Mouse (Mus musculus): ENCODE measurements around the gene Fcgr3.

Gene Fcgr3

DNA sequence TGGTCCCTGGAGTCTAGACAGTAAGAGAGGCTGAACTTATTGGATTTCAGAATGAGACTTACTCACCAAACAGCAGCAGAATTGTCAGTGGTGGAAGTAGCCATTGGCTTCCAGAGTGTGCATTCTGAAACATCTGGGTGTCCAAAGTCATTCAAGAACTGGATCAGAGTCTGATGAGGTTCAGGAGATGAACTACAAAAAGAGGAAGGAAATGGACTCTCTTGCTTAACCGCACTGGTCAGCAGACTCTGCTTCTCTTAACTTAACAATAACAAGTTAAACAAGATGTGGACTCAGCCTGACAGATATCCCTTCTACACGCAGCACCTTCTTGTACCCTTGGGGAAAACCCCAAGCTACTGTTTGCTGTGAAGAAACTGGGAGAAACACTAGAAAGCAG, 5.5 kb downstream of the Fcgr3 start:
- in situ Hi-C loops (cut with MboI; ENCODE audit: unreplicated experiment in 2 of 2), result no loop called here

DNA sequence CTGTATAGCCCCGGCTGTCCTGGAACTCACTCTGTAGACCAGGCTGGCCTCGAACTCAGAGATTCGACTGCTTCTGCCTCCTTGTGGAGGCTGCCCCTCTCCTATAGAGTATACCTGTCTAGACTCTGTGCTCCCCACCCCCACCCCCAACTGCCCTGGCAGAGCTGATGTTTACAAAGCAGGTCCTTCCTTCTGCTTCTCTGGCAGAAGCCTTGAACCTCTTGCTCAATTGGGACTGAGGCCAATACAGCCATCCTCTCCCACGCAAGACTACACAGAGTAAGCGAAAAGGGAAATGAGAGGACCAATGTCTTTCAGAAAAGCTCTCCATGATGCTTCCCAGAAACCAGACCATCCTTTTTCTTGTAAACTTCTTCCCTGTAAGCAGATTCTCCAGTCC, 7.5 kb downstream of the Fcgr3 start:
- in situ Hi-C loops (cut with MboI; ENCODE audit: unreplicated experiment in 2 of 2), result no loop called here

DNA sequence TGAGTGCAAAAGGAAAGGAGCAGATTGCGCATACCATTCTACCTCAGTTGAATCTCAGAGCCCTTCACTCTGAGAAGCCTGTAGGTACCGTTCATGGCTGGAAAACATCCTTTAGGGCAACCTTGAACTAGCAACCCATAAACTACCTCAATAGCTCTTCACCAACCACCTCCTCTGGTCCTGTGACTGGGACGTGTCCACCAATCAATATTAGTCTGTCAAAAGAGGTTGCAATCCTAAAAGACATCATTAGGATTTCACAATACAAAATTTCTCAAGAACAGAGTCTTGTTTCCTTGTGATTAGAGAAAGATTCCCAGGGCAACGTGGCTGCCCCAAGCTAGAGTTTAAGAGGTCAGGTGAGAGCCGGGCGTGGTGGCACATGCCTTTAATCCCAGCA, 11.4 kb downstream of the Fcgr3 start:
- in situ Hi-C loops (cut with MboI; ENCODE audit: unreplicated experiment in 2 of 2), result no loop called here

DNA sequence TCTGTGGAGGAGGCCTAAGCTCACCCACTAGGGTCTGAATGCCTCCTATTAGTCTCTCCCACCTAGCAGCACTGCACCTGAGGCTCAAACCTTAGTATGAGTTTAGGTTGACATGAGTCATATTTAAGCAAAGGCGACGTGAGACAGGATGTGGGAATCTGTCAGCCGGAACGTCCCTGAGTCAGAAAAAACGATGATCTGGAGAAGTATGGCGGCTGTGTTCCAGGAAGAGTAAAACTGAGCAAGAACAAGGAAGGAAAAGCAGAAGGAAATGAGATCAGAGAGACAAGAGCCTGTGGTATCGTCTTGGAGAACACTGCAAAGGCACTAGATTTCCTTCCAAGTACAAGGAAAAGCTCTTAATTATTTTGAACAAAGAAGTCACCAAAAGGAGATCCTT, 14.0 kb downstream of the Fcgr3 start:
- in situ Hi-C loops (cut with MboI; ENCODE audit: unreplicated experiment in 2 of 2), result no loop called here

DNA sequence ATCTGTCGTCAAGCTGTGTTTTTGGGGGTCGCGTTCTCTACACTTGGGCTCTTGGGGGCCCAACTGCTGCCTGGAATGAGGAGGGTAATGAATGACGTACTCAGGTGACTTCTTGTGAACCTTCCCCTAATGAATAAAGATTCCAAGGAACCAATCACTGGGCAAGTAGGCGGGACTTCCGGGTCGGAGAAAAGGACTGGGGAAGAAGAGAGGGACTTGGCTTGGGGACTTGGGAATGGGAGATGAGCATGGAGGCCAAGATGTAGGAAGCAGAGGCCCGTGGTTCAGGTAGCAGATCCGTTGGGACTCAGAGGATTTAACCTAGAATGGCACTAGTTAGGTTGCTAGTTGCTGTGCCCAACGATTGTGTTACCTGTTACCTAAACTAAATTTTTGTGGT, 15.5 kb downstream of the Fcgr3 start:
- in situ Hi-C loops (cut with MboI; ENCODE audit: unreplicated experiment in 2 of 2), result no loop called here

DNA sequence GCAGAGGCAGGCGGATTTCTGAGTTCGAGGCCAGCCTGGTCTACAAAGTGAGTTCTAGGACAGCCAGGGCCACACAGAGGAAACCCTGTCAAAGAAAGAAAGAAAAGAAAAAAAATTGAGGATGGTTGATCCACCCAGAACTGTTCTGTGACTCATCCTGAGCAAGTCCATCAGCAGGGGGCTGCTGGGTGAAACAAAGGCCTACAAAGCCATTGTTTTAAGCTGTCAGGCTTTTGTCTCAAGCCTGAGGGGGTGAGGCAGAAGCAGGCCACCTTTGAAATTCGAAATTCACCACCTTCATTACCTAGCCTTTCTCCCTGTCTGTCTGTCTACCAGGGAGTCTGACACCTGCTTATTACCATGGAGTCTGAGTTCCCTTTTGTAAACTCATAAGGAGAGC, 18.2 kb downstream of the Fcgr3 start:
- in situ Hi-C loops (cut with MboI; ENCODE audit: unreplicated experiment in 2 of 2), result no loop called here

DNA sequence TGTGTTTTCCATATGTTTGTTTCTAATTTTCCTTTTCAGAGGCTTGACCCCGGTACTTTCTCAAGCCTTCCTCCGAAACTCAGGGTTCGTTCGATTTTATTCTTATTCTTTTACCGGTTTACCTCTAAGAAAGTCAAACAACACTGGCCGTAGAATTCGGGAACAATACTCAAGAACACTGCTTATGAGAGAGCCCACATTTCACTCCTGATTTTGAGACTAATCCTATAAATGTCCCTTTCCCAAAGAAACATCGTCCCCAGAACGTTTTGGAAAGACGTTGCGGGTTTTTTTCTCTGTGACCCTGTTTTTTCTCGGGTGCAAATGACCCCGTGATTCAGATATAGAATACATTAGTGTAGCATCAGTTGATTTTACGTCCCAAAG, 19.7 kb downstream of the Fcgr3 start:
- in situ Hi-C loops (cut with MboI; ENCODE audit: unreplicated experiment in 2 of 2), result no loop called here

DNA sequence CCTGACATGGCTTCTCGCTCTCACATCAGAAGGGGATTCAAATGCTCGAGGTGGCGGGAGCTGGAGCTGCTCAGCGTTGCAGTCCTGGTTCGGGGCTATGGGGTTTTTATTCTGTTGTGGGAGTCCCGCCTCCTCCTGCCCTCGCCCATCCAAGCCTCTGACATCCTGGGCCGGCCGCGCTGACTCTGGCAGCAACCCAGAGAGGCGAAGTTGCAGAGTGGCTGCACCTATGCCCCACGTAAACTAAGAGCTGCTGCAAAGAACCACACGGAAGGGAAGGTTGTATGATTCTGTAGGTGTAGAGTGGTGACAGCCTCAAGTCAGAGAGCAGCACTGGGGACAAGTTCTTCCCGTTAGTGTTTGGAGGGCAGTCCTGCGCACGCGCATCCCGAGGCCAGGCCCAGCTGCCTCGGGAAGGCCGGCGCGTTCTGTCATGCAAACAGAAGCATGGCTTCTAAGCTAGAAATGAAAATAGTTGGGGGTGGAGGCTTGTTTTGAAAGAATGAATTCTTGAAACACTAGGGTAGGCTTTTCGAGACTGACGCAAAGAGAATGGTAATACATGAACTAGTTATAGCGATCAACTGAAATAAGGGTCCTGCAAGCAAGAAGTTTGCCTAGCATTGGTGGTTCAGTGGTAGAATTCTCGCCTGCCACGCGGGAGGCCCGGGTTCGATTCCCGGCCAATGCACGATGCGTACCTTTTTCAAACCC, 20.2 kb downstream of the Fcgr3 start:
- in situ Hi-C loops (cut with MboI; ENCODE audit: unreplicated experiment in 2 of 2), result loop anchor here (5.0 kb wide), 1 partner anchor 58 kb away; no protein-coding TSS in a partner anchor

DNA sequence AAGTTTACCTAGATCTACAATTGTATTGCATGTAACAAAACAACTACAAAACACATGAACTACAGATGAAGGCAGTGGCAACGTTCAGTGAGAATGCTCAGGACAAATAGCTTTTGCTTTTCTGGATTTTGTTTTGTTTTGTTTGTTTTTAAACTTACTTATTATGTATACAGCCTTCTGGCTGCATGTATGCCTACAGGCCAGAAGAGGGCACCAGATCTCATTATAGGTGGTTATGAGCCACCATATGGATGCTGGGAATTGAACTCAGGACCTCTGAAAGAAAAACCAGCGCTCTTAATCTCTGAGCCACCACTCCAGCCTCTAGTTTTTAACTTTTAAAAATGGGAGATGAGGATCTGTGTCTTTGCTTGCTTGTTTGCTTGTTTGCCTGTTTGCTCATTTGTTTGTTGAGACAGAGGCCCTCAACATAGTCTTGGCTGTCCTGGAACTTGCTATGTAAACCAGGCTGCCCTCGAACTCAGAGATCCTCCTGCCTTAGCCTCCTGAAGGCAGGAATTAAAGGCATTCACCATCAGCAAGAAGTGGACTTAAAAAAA, 21.1 kb downstream of the Fcgr3 start:
- in situ Hi-C loops (cut with MboI; ENCODE audit: unreplicated experiment in 2 of 2), result loop anchor here (5.0 kb wide), 1 partner anchor 59 kb away; no protein-coding TSS in a partner anchor

DNA sequence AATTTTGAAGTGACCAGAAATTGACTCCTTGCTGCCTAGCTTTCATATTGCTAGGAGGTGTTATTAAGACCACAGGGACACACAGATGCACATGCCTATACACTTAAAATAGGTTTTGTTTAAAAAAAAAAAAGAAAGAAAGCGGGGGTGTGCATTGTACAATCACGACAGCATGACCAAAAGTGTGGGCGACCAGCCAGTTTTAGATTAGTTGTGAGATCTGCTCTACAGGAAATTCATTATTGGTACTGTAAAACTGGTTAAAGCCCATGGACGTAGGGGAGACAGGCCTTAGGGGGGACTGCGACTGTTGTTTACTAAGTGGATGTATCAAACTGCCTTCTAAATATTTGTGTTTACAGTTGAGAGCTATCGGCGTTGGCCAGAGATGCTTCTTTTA, 24.9 kb downstream of the Fcgr3 start:
- in situ Hi-C loops (cut with MboI; ENCODE audit: unreplicated experiment in 2 of 2), result loop anchor here (5.0 kb wide), 2 partner anchors 43 to 62 kb away; no protein-coding TSS in a partner anchor

DNA sequence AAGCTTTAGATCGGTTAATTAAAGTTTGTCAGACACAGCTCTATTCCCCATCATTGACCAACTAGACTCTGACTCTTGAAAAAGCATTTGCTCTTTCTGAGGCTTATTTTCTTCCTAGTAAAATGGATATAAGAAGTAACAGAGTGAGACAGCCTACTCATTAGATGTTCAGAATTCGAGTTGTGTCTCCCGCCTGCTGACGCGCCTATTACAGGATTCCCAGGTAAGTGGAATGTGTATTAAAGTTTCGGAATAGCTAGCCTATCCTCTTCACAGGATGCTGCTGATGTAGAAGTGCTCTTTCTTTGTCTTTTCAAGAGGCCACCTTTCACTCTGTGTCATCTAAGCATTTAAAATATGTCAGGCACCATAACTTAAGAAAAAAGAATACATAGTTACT, 25.6 kb downstream of the Fcgr3 start:
- in situ Hi-C loops (cut with MboI; ENCODE audit: unreplicated experiment in 2 of 2), result loop anchor here in 1 of 2 experiments (5.0 kb wide), 1 partner anchor 42 kb away; no protein-coding TSS in a partner anchor

DNA sequence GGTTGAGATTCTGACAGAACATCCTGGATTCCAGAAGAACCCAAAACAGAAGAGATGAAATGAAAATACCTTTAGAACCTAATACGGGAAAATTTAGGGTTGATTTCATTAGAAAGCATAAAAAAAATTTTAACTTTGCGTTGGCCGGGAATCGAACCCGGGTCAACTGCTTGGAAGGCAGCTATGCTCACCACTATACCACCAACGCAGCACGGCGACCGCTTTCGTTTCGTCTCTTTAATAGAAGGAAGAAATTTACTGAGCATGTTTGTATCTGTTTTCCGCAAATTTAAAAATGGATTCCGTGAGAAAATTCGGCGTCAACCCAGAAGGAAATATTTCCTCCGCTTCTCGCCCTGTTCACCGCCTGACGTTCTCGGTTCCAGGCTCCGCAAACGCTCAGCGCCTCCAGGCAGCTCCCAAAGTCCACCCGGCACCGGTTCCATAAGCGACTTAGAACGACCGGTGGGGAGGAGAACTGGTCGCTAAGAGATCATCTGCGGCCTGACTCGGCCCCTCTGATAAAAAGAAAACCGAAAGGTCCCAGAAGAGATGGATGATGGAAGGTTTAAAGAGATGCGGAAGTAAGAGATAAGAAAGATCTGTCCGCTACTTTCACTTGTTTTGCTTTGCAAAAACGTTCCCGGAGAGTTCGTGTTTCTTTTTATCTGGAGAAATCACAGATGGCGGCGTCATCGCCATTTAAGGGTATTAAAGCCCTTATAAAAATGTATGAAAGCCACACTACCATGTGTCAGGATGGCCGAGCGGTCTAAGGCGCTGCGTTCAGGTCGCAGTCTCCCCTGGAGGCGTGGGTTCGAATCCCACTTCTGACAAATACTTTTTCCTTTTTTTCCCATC, 26.6 kb downstream of the Fcgr3 start:
- in situ Hi-C loops (cut with MboI; ENCODE audit: unreplicated experiment in 2 of 2), result loop anchor here in 1 of 2 experiments (5.0 kb wide), 1 partner anchor 41 kb away; no protein-coding TSS in a partner anchor

DNA sequence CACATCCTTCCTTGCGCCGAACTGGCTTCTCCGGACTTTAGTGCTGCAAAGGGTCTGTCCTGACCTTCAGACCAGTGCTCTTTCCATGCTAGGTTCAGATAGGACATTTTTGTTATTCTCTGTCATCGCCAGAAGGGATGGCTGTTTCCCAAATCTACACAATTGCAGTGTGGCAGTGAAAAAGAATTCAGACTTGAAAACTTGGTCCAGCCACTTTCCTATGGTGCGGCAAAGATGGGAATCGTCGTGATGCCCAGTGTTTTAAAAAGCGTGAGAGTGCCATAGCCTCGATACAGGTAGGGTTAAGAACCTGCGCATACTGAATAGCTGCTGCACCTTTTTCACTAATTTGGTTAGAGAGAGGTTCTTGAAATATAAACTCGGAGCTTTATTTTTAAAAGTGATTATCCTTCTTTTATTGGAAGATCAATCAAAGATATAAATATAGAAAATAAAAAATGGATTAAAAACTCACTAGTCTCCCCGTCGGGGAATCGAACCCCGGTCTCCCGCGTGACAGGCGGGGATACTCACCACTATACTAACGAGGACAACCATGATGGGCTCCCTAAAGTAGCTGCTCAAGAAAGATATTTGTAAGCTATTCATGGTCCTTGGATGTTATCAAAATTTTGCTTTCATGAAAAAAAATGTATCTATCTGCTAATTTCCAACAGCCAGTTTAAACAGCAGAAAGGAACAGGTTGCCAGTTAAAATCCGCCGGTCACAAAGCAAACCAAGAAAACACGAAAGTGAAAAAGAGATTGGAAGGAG, 28.0 kb downstream of the Fcgr3 start:
- in situ Hi-C loops (cut with MboI; ENCODE audit: unreplicated experiment in 2 of 2), result loop anchor here in 1 of 2 experiments (5.0 kb wide), 1 partner anchor 39 kb away; no protein-coding TSS in a partner anchor

DNA sequence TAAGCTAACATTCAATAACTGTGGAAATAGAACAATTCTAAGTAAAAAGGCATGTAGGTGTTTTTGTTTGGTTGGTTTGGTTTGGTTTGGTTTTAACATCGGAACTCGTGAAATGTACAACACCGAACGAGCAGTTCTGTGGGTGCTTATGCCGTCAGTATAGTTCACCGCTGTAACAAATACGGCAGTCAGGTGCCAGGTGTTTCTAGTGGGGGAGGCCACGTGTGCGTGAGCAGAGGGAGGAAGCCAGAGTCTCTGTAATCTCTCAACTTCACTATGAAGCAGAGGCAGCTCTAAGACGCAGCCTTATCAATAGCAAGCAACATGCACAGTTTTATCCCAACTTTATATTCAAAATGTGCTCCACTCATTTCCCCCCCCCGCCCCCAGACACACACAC, 29.1 kb downstream of the Fcgr3 start:
- in situ Hi-C loops (cut with MboI; ENCODE audit: unreplicated experiment in 2 of 2), result loop anchor here in 1 of 2 experiments (5.0 kb wide), 1 partner anchor 38 kb away; no protein-coding TSS in a partner anchor

DNA sequence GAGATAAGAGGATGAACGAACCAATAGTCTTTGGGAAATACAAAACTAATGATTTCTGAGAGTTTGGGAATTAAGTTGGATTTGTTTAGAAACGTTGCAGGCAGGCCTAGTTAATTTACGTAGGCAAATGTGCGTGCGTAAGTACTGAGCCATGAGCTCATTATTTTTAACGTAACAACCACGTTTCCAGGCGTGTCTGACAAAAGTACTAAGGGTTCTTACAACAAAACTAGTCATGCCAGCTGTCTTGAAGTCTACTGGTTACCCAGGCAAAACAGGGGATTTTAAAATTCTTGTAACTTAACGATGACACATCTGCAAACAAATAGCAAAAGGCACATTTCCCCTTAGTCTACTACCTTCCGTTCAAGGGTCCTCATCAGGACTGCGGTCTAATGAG, 30.5 kb downstream of the Fcgr3 start:
- in situ Hi-C loops (cut with MboI; ENCODE audit: unreplicated experiment in 2 of 2), result no loop called here

DNA sequence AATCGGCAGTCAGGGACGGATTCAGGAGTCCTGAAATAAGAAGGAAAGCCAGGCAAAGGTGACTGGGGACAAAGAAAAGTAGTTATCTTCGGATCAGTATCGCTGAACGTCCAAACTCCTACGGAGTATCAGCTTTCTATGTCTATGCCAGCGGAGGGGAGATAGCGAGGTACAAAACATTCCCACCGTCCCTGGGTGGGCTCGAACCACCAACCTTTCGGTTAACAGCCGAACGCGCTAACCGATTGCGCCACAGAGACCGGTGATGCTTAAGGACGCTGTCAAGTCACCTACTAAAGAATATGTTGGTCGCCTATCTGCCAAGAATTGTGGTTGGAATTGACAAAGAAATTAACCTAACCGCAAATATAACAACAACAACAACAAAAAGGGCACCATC, 31.0 kb downstream of the Fcgr3 start:
- in situ Hi-C loops (cut with MboI; ENCODE audit: unreplicated experiment in 2 of 2), result no loop called here

DNA sequence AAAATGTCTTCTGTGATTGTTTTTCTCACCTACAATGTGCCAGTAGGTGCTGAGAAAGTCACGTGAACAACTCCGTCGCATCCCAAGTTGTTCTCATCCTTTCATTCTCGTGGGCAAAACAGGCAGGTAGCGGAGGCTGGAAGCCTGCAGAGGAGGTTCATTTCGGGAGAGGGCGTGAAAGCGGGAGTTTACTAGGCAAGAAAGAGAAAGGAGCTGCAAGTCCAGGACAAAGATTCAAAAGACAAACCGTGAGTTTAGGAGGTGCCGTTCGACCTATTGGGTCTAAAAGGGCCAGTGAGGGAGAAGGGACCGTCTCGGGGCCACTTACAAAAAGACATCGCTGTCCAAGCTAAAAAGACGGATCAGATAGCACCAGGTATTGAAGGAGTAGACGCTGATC, 31.5 kb downstream of the Fcgr3 start:
- in situ Hi-C loops (cut with MboI; ENCODE audit: unreplicated experiment in 2 of 2), result no loop called here

DNA sequence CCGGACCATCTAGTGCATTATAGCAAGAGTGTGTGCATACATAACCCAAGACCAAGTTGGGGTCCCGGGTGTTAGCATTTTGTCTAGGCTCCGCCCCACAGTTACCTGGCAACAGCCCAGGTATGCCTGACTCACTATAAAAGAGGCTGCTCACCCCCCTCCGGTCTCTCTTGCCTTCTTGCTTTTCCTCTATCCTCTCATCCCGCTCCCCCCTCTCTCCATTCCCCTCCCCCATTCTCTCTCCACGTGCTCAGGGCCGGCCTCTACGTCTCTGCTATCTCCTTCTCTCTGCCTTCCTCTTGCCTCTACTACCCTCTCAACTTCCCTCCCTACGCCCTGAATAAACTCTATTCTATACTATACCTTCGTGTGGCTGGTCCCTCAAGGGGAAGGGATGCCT, 32.0 kb downstream of the Fcgr3 start:
- in situ Hi-C loops (cut with MboI; ENCODE audit: unreplicated experiment in 2 of 2), result no loop called here

DNA sequence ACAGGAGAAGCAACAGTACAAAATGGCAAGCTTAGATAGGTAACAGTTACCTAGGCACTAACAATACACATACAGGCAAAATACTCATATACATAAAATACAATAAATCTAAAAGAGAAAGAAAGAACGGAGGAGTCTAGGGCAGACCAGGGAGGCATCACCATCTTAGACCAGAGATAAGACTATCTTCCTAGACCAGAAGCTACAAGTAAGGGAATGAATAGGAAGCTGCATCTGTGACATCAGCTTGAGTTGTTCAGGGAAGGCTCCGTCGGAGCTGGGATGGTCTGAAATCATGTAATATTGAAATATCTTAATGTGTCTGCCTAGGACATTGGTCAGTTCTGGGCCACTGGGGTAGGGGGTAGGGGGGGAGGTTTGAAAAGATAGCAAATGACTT, 33.0 kb downstream of the Fcgr3 start:
- in situ Hi-C loops (cut with MboI; ENCODE audit: unreplicated experiment in 2 of 2), result no loop called here

DNA sequence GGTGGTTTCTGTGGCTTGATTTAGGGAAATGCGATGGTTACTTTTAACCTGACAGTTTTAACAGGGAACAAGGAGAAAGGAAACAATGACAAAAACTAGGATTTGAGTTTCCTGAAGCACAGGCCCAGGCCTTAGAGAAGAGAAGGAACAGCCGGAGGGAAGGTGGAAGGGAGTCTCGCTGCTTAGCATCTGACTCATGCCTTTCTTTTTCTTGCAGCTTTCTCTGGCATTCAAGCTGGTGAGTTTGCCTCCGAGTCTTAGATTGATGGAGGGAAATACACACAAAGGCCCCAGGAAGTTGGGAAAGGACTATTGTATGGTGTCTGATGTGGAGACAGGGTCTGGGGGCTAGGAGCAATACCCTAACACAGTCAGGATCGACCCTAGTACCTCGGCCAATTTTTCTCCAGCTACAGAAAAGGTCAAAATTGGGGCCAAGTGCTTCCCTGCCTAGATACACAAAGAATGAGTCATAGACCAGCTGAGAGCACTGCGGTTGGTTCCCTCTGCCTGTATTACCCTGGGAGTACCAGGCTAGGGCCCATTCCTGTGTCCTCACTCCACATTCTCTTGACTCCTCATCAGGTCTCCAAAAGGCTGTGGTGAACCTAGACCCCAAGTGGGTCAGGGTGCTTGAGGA, 45.3 kb downstream of the Fcgr3 start:
- in situ Hi-C loops (cut with MboI; ENCODE audit: unreplicated experiment in 2 of 2), result loop anchor here (10.0 to 25.0 kb wide), 3 partner anchors 218 to 382 kb away; partner anchors contain the start of genes Apoa2 (in 1 of the 2), Fcer1g (in 1 of the 2) and Olfml2b (in 1 of the 2)

All from v-Abl transformed pro-B cells (cell line).